Mouse (Mus musculus) MEL (cell line): ENCODE data around the gene Clock. TPM values are rescaled to one million over a fixed set of nuclear protein-coding genes. Genes with fewer than 3 reads are reported as not detected.

ENCODE experiments used
- DNase-seq: peaks from one replicate; pipeline ENCODE4 v3.0.0; 2011; ENCODE audit warnings: low read depth, low spot score
- H3K27ac ChIP-seq: 2 replicates; pipeline ENCODE4 v1.5.1; 2012; ENCODE audit warnings: low read depth, mild to moderate bottlenecking, control low read depth, low read length, moderate library complexity; ENCODE audit not compliant: control insufficient read depth
- H3K27me3 ChIP-seq, 2 experiments: fragments of 150-350 bp in 1 of 2; sonication (generic) in 1 of 2; 2 replicates each; pipeline ENCODE4 v1.6.1; 2012; ENCODE audit warnings: low read length in 2 of 2, mild to moderate bottlenecking in 2 of 2, improper control_type of control experiment in 1 of 2, moderate library complexity in 1 of 2; ENCODE audit not compliant: insufficient read depth in 2 of 2, control insufficient read depth in 1 of 2
- H3K36me3 ChIP-seq, 2 experiments: 2 replicates each; pipeline ENCODE4 v1.6.1; 2012 to 2014; ENCODE audit warnings: low read length in 2 of 2, improper control_type of control experiment in 1 of 2, inconsistent platforms in 1 of 2, mild to moderate bottlenecking in 1 of 2; ENCODE audit not compliant: insufficient read depth in 2 of 2, control insufficient read depth in 1 of 2
- H3K4me1 ChIP-seq, 2 experiments: fragments of 150-350 bp in 1 of 2; sonication (generic) in 1 of 2; 2 replicates each; pipeline ENCODE4 v1.6.1; 2012; ENCODE audit warnings: low read length in 2 of 2, improper control_type of control experiment in 1 of 2, mild to moderate bottlenecking in 1 of 2; ENCODE audit not compliant: insufficient read depth in 2 of 2, control insufficient read depth in 1 of 2
- H3K4me3 ChIP-seq, 2 experiments: fragments of 150-350 bp in 1 of 2; sonication (generic) in 1 of 2; 2 replicates each; pipeline ENCODE4 v1.5.1; 2012; ENCODE audit warnings: low read depth in 2 of 2, low read length in 2 of 2, mild to moderate bottlenecking in 2 of 2, moderate library complexity in 2 of 2, control low read depth in 1 of 2, improper control_type of control experiment in 1 of 2; ENCODE audit not compliant: control insufficient read depth in 1 of 2, insufficient read depth in 1 of 2
- H3K79me2 ChIP-seq: 2 replicates; pipeline ENCODE4 v1.6.1; 2012; ENCODE audit warnings: mild to moderate bottlenecking, low read length, moderate library complexity; ENCODE audit not compliant: control insufficient read depth, poor library complexity, insufficient read depth
- H3K9ac ChIP-seq: 2 replicates; pipeline ENCODE4 v1.6.1; 2012; ENCODE audit warnings: low read depth, mild to moderate bottlenecking, control low read depth, low read length, moderate library complexity; ENCODE audit not compliant: control insufficient read depth, poor library complexity, severe bottlenecking
- H3K9me3 ChIP-seq: fragments of 150-350 bp; sonication (generic); replicated peaks from 2 replicates; pipeline ENCODE4 v1.6.1; 2012; ENCODE audit warnings: mild to moderate bottlenecking, low read length, improper control_type of control experiment, moderate library complexity; ENCODE audit not compliant: insufficient read depth
- BHLHE40 ChIP-seq: IDR thresholded peaks from 2 replicates; pipeline ENCODE4 v1.6.1; 2012; ENCODE audit warnings: low read depth, mild to moderate bottlenecking, inconsistent platforms, low read length, improper control_type of control experiment, borderline replicate concordance
- CHD1 ChIP-seq: IDR thresholded peaks from 2 replicates; pipeline ENCODE4 v1.6.1; 2012; ENCODE audit warnings: low read depth, mild to moderate bottlenecking, inconsistent platforms, low read length, improper control_type of control experiment
- CHD2 ChIP-seq: IDR thresholded peaks from 2 replicates; pipeline ENCODE4 v1.6.1; 2011; ENCODE audit warnings: low read length, improper control_type of control experiment
- CTCF ChIP-seq, 3 experiments: IDR thresholded peaks in 2 of 3; conservative IDR thresholded peaks in 1 of 3; 2 replicates each; pipeline ENCODE4 v1.5.1; 2011 to 2012; ENCODE audit warnings: low read length in 3 of 3, low read depth in 2 of 3, mild to moderate bottlenecking in 2 of 3, improper control_type of control experiment in 1 of 3, inconsistent platforms in 1 of 3, mixed read lengths in 1 of 3, moderate library complexity in 1 of 3; ENCODE audit not compliant: control insufficient read depth in 1 of 3, insufficient read depth in 1 of 3, poor library complexity in 1 of 3, severe bottlenecking in 1 of 3
- ELF1 ChIP-seq: IDR thresholded peaks from 2 replicates; pipeline ENCODE4 v1.6.1; 2014; ENCODE audit warnings: low read depth, mild to moderate bottlenecking, inconsistent platforms, low read length, improper control_type of control experiment, moderate library complexity
- EP300 ChIP-seq, 2 experiments: IDR thresholded peaks; 2 replicates each; pipeline ENCODE4 v1.6.1; 2011; ENCODE audit warnings: improper control_type of control experiment in 2 of 2, low read length in 2 of 2, low read depth in 1 of 2, mild to moderate bottlenecking in 1 of 2
- ETS1 ChIP-seq: IDR thresholded peaks from 2 replicates; pipeline ENCODE4 v1.6.1; 2012; ENCODE audit warnings: low read depth, mild to moderate bottlenecking, inconsistent platforms, low read length, improper control_type of control experiment, moderate library complexity
- GATA1 ChIP-seq: IDR thresholded peaks from 2 replicates; pipeline ENCODE4 v1.6.1; 2011; ENCODE audit warnings: low read depth, low read length, improper control_type of control experiment
- JUND ChIP-seq: IDR thresholded peaks from 2 replicates; pipeline ENCODE4 v1.6.1; 2011; ENCODE audit warnings: low read depth, mild to moderate bottlenecking, improper control_type of control experiment, low read length
- KAT2A ChIP-seq: conservative IDR thresholded peaks from 2 replicates; pipeline ENCODE4 v1.6.1; 2012; ENCODE audit warnings: low read depth, low read length, improper control_type of control experiment, inconsistent platforms
- MAFK ChIP-seq: IDR thresholded peaks from 2 replicates; pipeline ENCODE4 v1.6.1; 2011; ENCODE audit warnings: low read depth, mild to moderate bottlenecking, low read length, improper control_type of control experiment, borderline replicate concordance
- MAX ChIP-seq: IDR thresholded peaks from 2 replicates; pipeline ENCODE4 v1.6.1; 2011; ENCODE audit warnings: low read length, improper control_type of control experiment
- MAZ ChIP-seq: IDR thresholded peaks from 2 replicates; pipeline ENCODE4 v1.6.1; 2012; ENCODE audit warnings: low read depth, mild to moderate bottlenecking, inconsistent platforms, low read length, improper control_type of control experiment
- MYB ChIP-seq: IDR thresholded peaks from 2 replicates; pipeline ENCODE4 v1.6.1; 2011; ENCODE audit warnings: mild to moderate bottlenecking, low read depth, low read length, improper control_type of control experiment
- MYC ChIP-seq: IDR thresholded peaks from 2 replicates; pipeline ENCODE4 v1.6.1; 2011; ENCODE audit warnings: low read depth, mild to moderate bottlenecking, low read length, improper control_type of control experiment, moderate library complexity
- NELFE ChIP-seq: IDR thresholded peaks from 2 replicates; pipeline ENCODE4 v1.6.1; 2011; ENCODE audit warnings: low read depth, low read length, improper control_type of control experiment
- NRF1 ChIP-seq: IDR thresholded peaks from 2 replicates; pipeline ENCODE4 v1.6.1; 2014; ENCODE audit warnings: low read depth, mild to moderate bottlenecking, inconsistent platforms, low read length, improper control_type of control experiment, moderate library complexity; ENCODE audit not compliant: poor library complexity, insufficient read depth, severe bottlenecking
- POLR2A ChIP-seq, 2 experiments: IDR thresholded peaks; 2 replicates each; pipeline ENCODE4 v1.6.1; 2011 to 2012; ENCODE audit warnings: low read length in 2 of 2, mild to moderate bottlenecking in 2 of 2, control low read depth in 1 of 2, improper control_type of control experiment in 1 of 2, low read depth in 1 of 2, moderate library complexity in 1 of 2; ENCODE audit not compliant: control insufficient read depth in 1 of 2, insufficient read depth in 1 of 2, poor library complexity in 1 of 2
- RCOR1 ChIP-seq: IDR thresholded peaks from 2 replicates; pipeline ENCODE4 v1.6.1; 2012; ENCODE audit warnings: low read depth, mild to moderate bottlenecking, inconsistent platforms, low read length, improper control_type of control experiment
- SIN3A ChIP-seq: IDR thresholded peaks from 2 replicates; pipeline ENCODE4 v1.6.1; 2012; ENCODE audit warnings: low read length, improper control_type of control experiment, inconsistent platforms
- TAL1 ChIP-seq: IDR thresholded peaks from 2 replicates; pipeline ENCODE4 v1.6.1; 2012; ENCODE audit warnings: mild to moderate bottlenecking, inconsistent platforms, low read length, moderate library complexity, mixed read lengths
- TCF12 ChIP-seq: IDR thresholded peaks from 2 replicates; pipeline ENCODE4 v1.6.1; 2014; ENCODE audit warnings: low read depth, mild to moderate bottlenecking, inconsistent platforms, low read length, improper control_type of control experiment, moderate library complexity
- USF1 ChIP-seq: IDR thresholded peaks from 2 replicates; pipeline ENCODE4 v1.6.1; 2014; ENCODE audit warnings: low read depth, mild to moderate bottlenecking, inconsistent platforms, low read length, improper control_type of control experiment, moderate library complexity
- polyA plus RNA-seq, 2 experiments: library from polyadenylated mRNA; stranded (reverse) in 1 of 2; unstranded in 1 of 2; fragments of >175 nt in 1 of 2; fragments of >200 nt in 1 of 2; gene quantifications; 2 replicates each; pipeline versions ENCODE4 v1.2.1 to v1.2.4; 2012; ENCODE audit warnings: low replicate concordance in 2 of 2, low read depth in 1 of 2; ENCODE audit not compliant: insufficient read length in 2 of 2, insufficient read depth in 1 of 2, missing spikeins in 1 of 2
- total RNA-seq: library from RNA; depleted of rRNA; stranded (reverse); fragments of 300-350 nt; gene quantifications from 2 replicates; pipeline ENCODE4 v1.2.3, GENCODE M21; 2012

The Clock gene
- total and polyA plus RNA-seq, 3 experiments: 4.1 to 77.5 (median 6.3) TPM

- no peak overlapping the region for H3K4me3 ChIP-seq
- H3K79me2 ChIP-seq: peaks cover 17% of the 10 kb centered on the region
- no peak for TF ChIP-seq KAT2A
- no peak for TF ChIP-seq TAL1
- no peak for TF ChIP-seq ETS1
- TF ChIP-seq CHD1: no peak
- H3K4me1 ChIP-seq: peaks cover 3 to 4% of the 10 kb centered on the region in 2 experiments; a peak in 3 of 4 replicates
- no peak overlapping the region for H3K27ac ChIP-seq
- H3K27me3 ChIP-seq: peaks cover 2 to 7% of the 10 kb centered on the region in 2 experiments
- H3K36me3 ChIP-seq: peaks cover 0 to 14% of the 10 kb centered on the region in 2 experiments; a peak in 2 of 4 replicates
- DNase-seq: no peak
- no peaks in the 10 kb centered on the region for H3K9me3 ChIP-seq
- no peak overlapping the region for H3K9ac ChIP-seq
Measured at GRCm38 (mm10) chr5:76306261-76306660, 1.7 kb upstream of the Clock start.

GRCm38 (mm10) chr5:76305616-76306015 is 1.0 kb upstream of the Clock start:
- Histone ChIP-seq H3K9me3 (no peaks in the 10 kb centered on the region), H3K9ac (peak overlapping the region; percentile 83), H3K79me2 (peaks cover 17% of the 10 kb centered on the region), H3K27me3 (peaks cover 1 to 7% of the 10 kb centered on the region in 2 experiments), H3K27ac (no peak overlapping the region), H3K4me1 (peaks cover 3 to 4% of the 10 kb centered on the region in 2 experiments; a peak in 3 of 4 replicates), H3K4me3 (peak overlapping the region; percentile 17 to 84; a peak in 3 of 4 replicates), H3K36me3 (peaks cover 0 to 14% of the 10 kb centered on the region in 2 experiments; a peak in 2 of 4 replicates)
- no peak for TF ChIP-seq MYB
- TF ChIP-seq CHD2: no peak
- no peak for TF ChIP-seq ELF1
- no peak for TF ChIP-seq MAZ
- TF ChIP-seq TCF12: no peak
- TF ChIP-seq NRF1: no peak
- TF ChIP-seq JUND: no peak
- no peak for TF ChIP-seq POLR2A (IDR thresholded peaks at IDR 0.05; ENCODE audit: control insufficient read depth in 1 of 2, insufficient read depth in 1 of 2, low read depth in 1 of 2, low read length in 2 of 2, poor library complexity in 1 of 2)
- TF ChIP-seq USF1: no peak
- TF ChIP-seq NELFE: no peak
- no peak for TF ChIP-seq GATA1
- no peak for TF ChIP-seq MAFK
- TF ChIP-seq EP300 (IDR thresholded peaks at IDR 0.05; ENCODE audit: low read depth in 1 of 2, low read length in 2 of 2): no peak
- no peak for TF ChIP-seq MAX
- no peak for TF ChIP-seq CTCF (IDR thresholded peaks at IDR 0.05 in 2 of 3, conservative IDR thresholded peaks at IDR 0.05 in 1 of 3; ENCODE audit: control insufficient read depth in 1 of 3, insufficient read depth in 1 of 3, low read depth in 2 of 3, low read length in 3 of 3, poor library complexity in 1 of 3, severe bottlenecking in 1 of 3)
- TF ChIP-seq BHLHE40: no peak
- no peak for TF ChIP-seq MYC
- no peak for TF ChIP-seq RCOR1
- TF ChIP-seq SIN3A: no peak
- peak; percentile 25 for DNase-seq
